Mouse (Mus musculus): Measurements from ENCODE around the gene Cd247.

DNA sequence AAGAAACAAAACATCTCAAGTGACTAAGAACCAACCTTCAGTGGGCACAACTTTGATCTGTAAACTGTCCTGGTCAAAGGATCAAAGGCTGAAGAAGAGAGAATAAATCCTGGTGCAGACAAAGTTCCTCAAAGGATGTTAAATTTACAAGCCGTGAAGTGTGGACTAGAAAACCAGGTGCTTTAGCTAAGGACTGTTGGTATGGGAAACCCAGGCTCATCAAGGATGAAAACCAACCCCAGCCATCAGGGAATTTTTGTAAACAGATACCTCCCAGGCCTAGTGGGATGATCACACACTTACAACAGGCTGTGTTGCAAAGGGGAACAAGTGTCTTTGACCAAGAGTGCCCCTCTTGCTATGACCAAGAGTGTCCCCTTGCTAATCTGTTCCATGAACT lies 49.5 kb upstream of the Cd247 start:
- no peak for TF ChIP-seq CTCF (conservative IDR thresholded peaks at IDR 0.05; ENCODE audit: low read length)
- TF ChIP-seq NANOG (IDR thresholded peaks at IDR 0.05; ENCODE audit: borderline replicate concordance, low read length) = no peak
